Mouse (Mus musculus) CH12.LX (cell line): ENCODE data around the gene Frs3. TPM values are rescaled to one million over a fixed set of nuclear protein-coding genes. Genes with fewer than 3 reads are reported as not detected.
A peak's percentile ranks its signal among the peaks of the same experiment; 100 is the strongest.

Source experiments
- DNase-seq: peaks from one replicate; pipeline ENCODE4 v3.0.0-alpha.2; 2013; ENCODE audit errors: extremely low read depth
- H3K27ac ChIP-seq: 2 replicates; pipeline ENCODE4 v1.5.1; 2012; ENCODE audit warnings: low read depth, mild to moderate bottlenecking, control low read depth, moderate library complexity; ENCODE audit not compliant: insufficient read depth
- H3K27me3 ChIP-seq: replicated peaks from 2 replicates; pipeline ENCODE3; 2012; ENCODE audit warnings: inconsistent platforms
- H3K36me3 ChIP-seq, 2 experiments: replicated peaks in 1 of 2; 2 replicates each; pipeline versions ENCODE3 to v1.6.1; 2012; ENCODE audit warnings: inconsistent platforms in 1 of 2, low read length in 1 of 2, mild to moderate bottlenecking in 1 of 2, mixed read lengths in 1 of 2, moderate library complexity in 1 of 2; ENCODE audit not compliant: control insufficient read depth in 1 of 2, insufficient read depth in 1 of 2
- H3K4me1 ChIP-seq, 2 experiments: 2 replicates each; pipeline ENCODE4 v1.6.1; 2012; ENCODE audit warnings: inconsistent platforms in 1 of 2, moderate library complexity in 1 of 2; ENCODE audit not compliant: insufficient read depth in 2 of 2, control insufficient read depth in 1 of 2
- H3K4me2 ChIP-seq: 2 replicates; pipeline ENCODE4 v1.6.1; 2012; ENCODE audit warnings: low read depth, mild to moderate bottlenecking, control low read depth; ENCODE audit not compliant: poor library complexity, insufficient read depth, severe bottlenecking
- H3K4me3 ChIP-seq, 3 experiments: fragments of 150-350 bp in 1 of 3; sonication (generic) in 1 of 3; replicated peaks in 1 of 3; 2 replicates each; pipeline versions ENCODE3 to v1.5.1; 2011 to 2012; ENCODE audit warnings: low read depth in 2 of 3, low read length in 2 of 3, mild to moderate bottlenecking in 2 of 3, moderate library complexity in 2 of 3, control low read depth in 1 of 3, improper control_type of control experiment in 1 of 3, inconsistent platforms in 1 of 3, mixed read lengths in 1 of 3; ENCODE audit not compliant: poor library complexity in 1 of 3
- H3K79me2 ChIP-seq: replicated peaks from 2 replicates; pipeline ENCODE4 v1.6.1; 2012; ENCODE audit warnings: mild to moderate bottlenecking, moderate library complexity; ENCODE audit not compliant: control insufficient read depth, poor library complexity, insufficient read depth, severe bottlenecking; ENCODE audit errors: extremely low read depth
- H3K9ac ChIP-seq: 2 replicates; pipeline ENCODE4 v1.6.1; 2012; ENCODE audit warnings: low read depth, mild to moderate bottlenecking, control low read depth, moderate library complexity; ENCODE audit not compliant: insufficient read depth
- H3K9me3 ChIP-seq: replicated peaks from 2 replicates; pipeline ENCODE3; 2012; ENCODE audit warnings: low read length, inconsistent platforms, mixed read lengths
- CHD2 ChIP-seq: IDR thresholded peaks from 2 replicates; pipeline ENCODE4 v1.6.1; 2011; ENCODE audit warnings: low read length, improper control_type of control experiment
- CTCF ChIP-seq, 2 experiments: IDR thresholded peaks in 1 of 2; conservative IDR thresholded peaks in 1 of 2; 2 replicates each; pipeline ENCODE4 v1.5.1; 2011 to 2012; ENCODE audit warnings: low read depth in 2 of 2, low read length in 2 of 2, improper control_type of control experiment in 1 of 2, inconsistent platforms in 1 of 2, mild to moderate bottlenecking in 1 of 2, moderate library complexity in 1 of 2
- E2F4 ChIP-seq: IDR thresholded peaks from 2 replicates; pipeline ENCODE4 v1.6.1; 2011; ENCODE audit warnings: low read depth, low read length, improper control_type of control experiment; ENCODE audit not compliant: insufficient replicate concordance
- ELF1 ChIP-seq: IDR thresholded peaks from 2 replicates; pipeline ENCODE4 v1.6.1; 2014; ENCODE audit warnings: low read depth, mild to moderate bottlenecking, inconsistent platforms, low read length, improper control_type of control experiment
- EP300 ChIP-seq: IDR thresholded peaks from 2 replicates; pipeline ENCODE4 v1.6.1; 2011; ENCODE audit warnings: low read length, improper control_type of control experiment
- ETS1 ChIP-seq: conservative IDR thresholded peaks from 2 replicates; pipeline ENCODE4 v1.6.1; 2012; ENCODE audit warnings: low read depth, mild to moderate bottlenecking, inconsistent platforms, low read length, improper control_type of control experiment, moderate library complexity
- HCFC1 ChIP-seq: IDR thresholded peaks from 2 replicates; pipeline ENCODE4 v1.6.1; 2012; ENCODE audit warnings: low read depth, mild to moderate bottlenecking, inconsistent platforms, low read length, improper control_type of control experiment
- JUND ChIP-seq: conservative IDR thresholded peaks from 2 replicates; pipeline ENCODE4 v1.6.1; 2011; ENCODE audit warnings: low read depth, low read length, improper control_type of control experiment
- KAT2A ChIP-seq: IDR thresholded peaks from 2 replicates; pipeline ENCODE4 v1.6.1; 2012; ENCODE audit warnings: low read length, improper control_type of control experiment, inconsistent platforms; ENCODE audit not compliant: insufficient replicate concordance
- MAFK ChIP-seq: IDR thresholded peaks from 2 replicates; pipeline ENCODE4 v1.6.1; 2011; ENCODE audit warnings: low read length, improper control_type of control experiment; ENCODE audit not compliant: insufficient replicate concordance
- MAX ChIP-seq: IDR thresholded peaks from 2 replicates; pipeline ENCODE4 v1.6.1; 2011; ENCODE audit warnings: low read length, improper control_type of control experiment
- MXI1 ChIP-seq: IDR thresholded peaks from 2 replicates; pipeline ENCODE4 v1.6.1; 2011; ENCODE audit warnings: mild to moderate bottlenecking, low read depth, low read length, improper control_type of control experiment
- NELFE ChIP-seq: IDR thresholded peaks from 2 replicates; pipeline ENCODE4 v1.6.1; 2011; ENCODE audit warnings: low read depth, low read length, improper control_type of control experiment
- PAX5 ChIP-seq: IDR thresholded peaks from 2 replicates; pipeline ENCODE4 v1.6.1; 2012; ENCODE audit warnings: low read length, inconsistent platforms, mixed read lengths
- POLR2AphosphoS2 ChIP-seq: IDR thresholded peaks from 2 replicates; pipeline ENCODE4 v1.6.1; 2011; ENCODE audit warnings: low read depth, low read length, improper control_type of control experiment
- RAD21 ChIP-seq: IDR thresholded peaks from 2 replicates; pipeline ENCODE4 v1.6.1; 2011; ENCODE audit warnings: low read depth, mild to moderate bottlenecking, low read length, improper control_type of control experiment, moderate library complexity
- SIN3A ChIP-seq: IDR thresholded peaks from 2 replicates; pipeline ENCODE4 v1.6.1; 2012; ENCODE audit warnings: low read length, improper control_type of control experiment, inconsistent platforms
- SMC3 ChIP-seq: IDR thresholded peaks from 2 replicates; pipeline ENCODE4 v1.6.1; 2011; ENCODE audit warnings: low read depth, low read length, improper control_type of control experiment
- USF2 ChIP-seq: conservative IDR thresholded peaks from 2 replicates; pipeline ENCODE4 v1.6.1; 2011; ENCODE audit warnings: low read depth, low read length, improper control_type of control experiment
- ZKSCAN1 ChIP-seq: IDR thresholded peaks from 2 replicates; pipeline ENCODE4 v1.6.1; 2012; ENCODE audit warnings: low read depth, inconsistent platforms, low read length, improper control_type of control experiment, borderline replicate concordance
- dilution Hi-C: fragments of 300-500 bp; cut with MboI; formaldehyde crosslinking; loops from 2 replicates; pipeline ENCODE4 v1.14.3; 2020; ENCODE audit warnings: low sequenced_read_pairs; ENCODE audit not compliant: extremely low pct_unique_long_range_greater_than_20kb, extremely low pct_ligation_motif_present
- in situ Hi-C: fragments of 300-500 bp; cut with MboI; formaldehyde crosslinking; loops from 3 replicates; pipeline ENCODE4 v1.14.3; 2019; ENCODE audit warnings: low sequenced_read_pairs, low pct_ligation_motif_present, low pct_unique_long_range_greater_than_20kb, mixed read lengths
- polyA plus RNA-seq: library from polyadenylated mRNA; unstranded; fragments of >175 nt; gene quantifications from 2 replicates; pipeline ENCODE4 v1.2.1, GENCODE M21; 2012; ENCODE audit warnings: low read depth; ENCODE audit not compliant: insufficient read length
- total RNA-seq, 2 experiments: library from RNA; depleted of rRNA; stranded (reverse); fragments of 300-350 nt in 1 of 2; fragments of >200 nt in 1 of 2; gene quantifications; 2 replicates each; pipeline ENCODE4 v1.2.3; 2012 to 2014

Gene Frs3
- total and polyA plus RNA-seq, 3 experiments = 0.54 to 2.9 (median 0.67) TPM

GRCm38 (mm10) chr17:47744086-47744485 lies 55.3 kb downstream of the Frs3 start:
- Histone ChIP-seq H3K9me3 (peaks cover 19% of the 10 kb centered on the region), H3K79me2 (peaks cover 35% of the 10 kb centered on the region), H3K27ac (no peak overlapping the region), H3K4me2 (no peak overlapping the region), H3K36me3 (peaks cover 5 to 48% of the 10 kb centered on the region in 2 experiments), H3K9ac (no peak overlapping the region), H3K4me1 (peaks cover 23 to 59% of the 10 kb centered on the region in 2 experiments), H3K27me3 (no peaks in the 10 kb centered on the region), H3K4me3 (no peak overlapping the region)
- in situ Hi-C loops (no loop called here), dilution Hi-C loops (no loop called here)
- TF ChIP-seq MAFK = no peak
- no peak for TF ChIP-seq SIN3A
- no peak for TF ChIP-seq ZKSCAN1
- no peak for TF ChIP-seq EP300
- no peak for TF ChIP-seq HCFC1
- no peak for TF ChIP-seq KAT2A
- TF ChIP-seq E2F4 = no peak
- DNase-seq = no peak

GRCm38 (mm10) chr17:47744746-47745368 lies 56.0 kb downstream of the Frs3 start:
- Histone ChIP-seq H3K9me3 (peaks cover 19% of the 10 kb centered on the region), H3K4me3 (no peak overlapping the region), H3K27me3 (no peaks in the 10 kb centered on the region), H3K79me2 (peaks cover 40% of the 10 kb centered on the region), H3K36me3 (peaks cover 5 to 48% of the 10 kb centered on the region in 2 experiments), H3K27ac (no peak overlapping the region), H3K4me2 (no peak overlapping the region), H3K4me1 (peaks cover 26 to 63% of the 10 kb centered on the region in 2 experiments), H3K9ac (no peak overlapping the region)
- in situ Hi-C loops (no loop called here), dilution Hi-C loops (no loop called here)
- TF ChIP-seq CTCF (conservative IDR thresholded peaks at IDR 0.05 in 1 of 2, IDR thresholded peaks at IDR 0.05 in 1 of 2; ENCODE audit: low read depth in 2 of 2, low read length in 2 of 2) = peak; percentile 39 to 53
- TF ChIP-seq NELFE = no peak
- TF ChIP-seq PAX5 = no peak
- TF ChIP-seq ZKSCAN1 = no peak
- no peak for TF ChIP-seq E2F4
- no peak for TF ChIP-seq MAX
- no peak for TF ChIP-seq POLR2AphosphoS2
- TF ChIP-seq USF2 = no peak
- peak; percentile 41; the same call in 1 of the 2 replicates for TF ChIP-seq SMC3
- peak; percentile 49 for TF ChIP-seq RAD21
- no peak for TF ChIP-seq JUND
- TF ChIP-seq CHD2 = no peak
- no peak for TF ChIP-seq MXI1
- TF ChIP-seq ELF1 = no peak
- TF ChIP-seq ETS1 = no peak
- no peak for TF ChIP-seq EP300
- no peak for DNase-seq
